Mouse (Mus musculus) midbrain, embryonic 14.5 days (tissue): Measurements from ENCODE around the gene Mrps18b. TPM values are rescaled to one million over a fixed set of nuclear protein-coding genes. Genes with fewer than 3 reads are reported as not detected.
"Not testable (repeated sequence)": the region's sequence is repeated elsewhere in the genome, so short reads cannot be mapped to it uniquely, and the experiment has no call there.

Source experiments
- ATAC-seq: fragments of 200-750 bp; cut with Nextera tagmentation; 2 replicates; pipeline ENCODE4 v1.8.0; 2017; ENCODE audit warnings: moderate number of reproducible peaks, moderate library complexity; ENCODE audit not compliant: low FRiP score, low TSS enrichment
- DNase-seq: peaks from one replicate; pipeline ENCODE4 v3.0.0-alpha.2; 2015
- H3K27ac ChIP-seq: fragments of 300-500 bp; sonication (generic); replicated peaks from 2 replicates; pipeline ENCODE4 v1.5.1; 2014; ENCODE audit warnings: mild to moderate bottlenecking, low read depth, low read length, moderate library complexity
- H3K27me3 ChIP-seq: fragments of 300-500 bp; sonication (generic); 2 replicates; pipeline ENCODE4 v1.6.1; 2014; ENCODE audit warnings: low read length, control low read depth, mixed read lengths; ENCODE audit not compliant: control insufficient read depth, insufficient read depth
- H3K36me3 ChIP-seq: fragments of 300-500 bp; sonication (generic); 2 replicates; pipeline ENCODE4 v1.6.1; 2014; ENCODE audit warnings: low read length, control low read depth; ENCODE audit not compliant: control insufficient read depth, insufficient read depth
- H3K4me1 ChIP-seq: fragments of 300-500 bp; sonication (generic); 2 replicates; pipeline ENCODE4 v1.6.1; 2014; ENCODE audit warnings: mild to moderate bottlenecking, antibody characterized with exemption, low read length, control low read depth; ENCODE audit not compliant: control insufficient read depth, insufficient read depth
- H3K4me2 ChIP-seq: fragments of 300-500 bp; sonication (generic); 2 replicates; pipeline ENCODE4 v1.6.1; 2014; ENCODE audit warnings: mild to moderate bottlenecking, low read length, moderate library complexity
- H3K4me3 ChIP-seq: fragments of 300-500 bp; sonication (generic); replicated peaks from 2 replicates; pipeline ENCODE4 v1.5.1; 2014; ENCODE audit warnings: low read depth, low read length
- H3K9ac ChIP-seq: fragments of 300-500 bp; sonication (generic); replicated peaks from 2 replicates; pipeline ENCODE4 v1.6.1; 2014; ENCODE audit warnings: mild to moderate bottlenecking, low read length, moderate library complexity
- H3K9me3 ChIP-seq: fragments of 300-500 bp; sonication (generic); 2 replicates; pipeline ENCODE4 v1.6.1; 2016; ENCODE audit warnings: low read length, control low read depth, mixed read lengths; ENCODE audit not compliant: control insufficient read depth
- WGBS: fragments of 180-500 bp; shearing (Covaris S2); extraction: QIAGEN DNeasy Blood & Tissue Kit; methylation state at CpG from one replicate; pipeline ENCODE4 v1.1.7; 2014; 5-methylcytosine and 5-hydroxymethylcytosine counted together
- polyA plus RNA-seq: library from polyadenylated mRNA; unstranded; fragments of >200 nt; fragmentation: Nextera tagmentation; extraction: Ambion mirVana; gene quantifications from 2 replicates; pipeline ENCODE4 v1.2.1, GENCODE M21; 2014

Mrps18b gene
- polyA plus RNA-seq, result 54.9 and 55.3 TPM in 2 replicates

- under 1% methylated on average over 83 of the region's 83 CpGs for WGBS
- peak; percentile 94 for ATAC-seq
- H3K4me2 ChIP-seq, result peak within 1 kb of the TSS; percentile 76
- peak within 1 kb of the TSS; percentile 99 for H3K9ac ChIP-seq
- no peaks in the 10 kb centered on the region for H3K9me3 ChIP-seq
- peak within 1 kb of the TSS; percentile 92 for H3K27ac ChIP-seq
- H3K4me1 ChIP-seq, result peaks cover 28% of the 10 kb centered on the region
- H3K27me3 ChIP-seq, result no peaks in the 10 kb centered on the region
- peak within 1 kb of the TSS; percentile 79 for H3K4me3 ChIP-seq
- DNase-seq, result peak; percentile 100
- H3K36me3 ChIP-seq, result peaks cover 15% of the 10 kb centered on the region
Measured at GRCm38 (mm10) chr17:35916297-35917142, at the start of gene Mrps18b, which contains the start of gene Ppp1r10. Mrps18b (minus strand) TSS chr17:35916389. Ppp1r10 (plus strand) TSS chr17:35916434.

GRCm38 (mm10) chr17:35963279-35963678, 47.1 kb upstream of the Mrps18b start:
- H3K9me3 ChIP-seq, result no peaks in the 10 kb centered on the region
- no peak overlapping the region for H3K4me3 ChIP-seq
- H3K36me3 ChIP-seq, result peaks cover 67% of the 10 kb centered on the region
- 92% methylated on average over 10 of the region's 10 CpGs for WGBS
- no peak for DNase-seq
- no peak for ATAC-seq
- no peaks in the 10 kb centered on the region for H3K4me1 ChIP-seq
- no peak overlapping the region for H3K4me2 ChIP-seq
- H3K27ac ChIP-seq, result no peak overlapping the region
- H3K9ac ChIP-seq, result no peak overlapping the region
- no peaks in the 10 kb centered on the region for H3K27me3 ChIP-seq

- H3K27me3 ChIP-seq, result no peaks in the 10 kb centered on the region
- no peak for DNase-seq
- no peak overlapping the region for H3K4me3 ChIP-seq
- no peak overlapping the region for H3K27ac ChIP-seq
- 96% methylated on average over 15 of the region's 15 CpGs for WGBS
- no peaks in the 10 kb centered on the region for H3K9me3 ChIP-seq
- H3K36me3 ChIP-seq, result peaks cover 81% of the 10 kb centered on the region
- H3K4me1 ChIP-seq, result no peaks in the 10 kb centered on the region
- H3K4me2 ChIP-seq, result no peak overlapping the region
- no peak overlapping the region for H3K9ac ChIP-seq
- no peak for ATAC-seq
Measured at GRCm38 (mm10) chr17:35958533-35959223, 42.5 kb upstream of the Mrps18b start.

DNA sequence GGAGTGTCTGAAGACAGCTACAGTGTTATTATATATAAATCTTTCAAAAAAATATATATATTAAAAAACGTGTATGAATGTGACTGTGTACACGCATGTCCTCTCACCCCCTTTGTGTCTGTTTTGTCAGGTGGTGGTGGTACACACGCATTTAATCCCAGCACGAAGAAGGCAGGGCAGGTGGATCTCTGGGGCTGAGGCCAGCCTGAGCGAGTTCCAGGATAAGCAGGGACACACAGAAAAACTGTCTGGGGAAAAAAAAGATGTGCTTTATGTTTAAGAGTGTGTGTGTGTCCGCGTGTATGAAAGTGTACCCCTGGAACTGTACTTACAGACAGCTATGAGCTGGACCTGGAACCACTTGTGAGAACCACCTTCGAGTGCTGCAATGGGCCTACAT, 38.5 kb upstream of the Mrps18b start:
- no peaks in the 10 kb centered on the region for H3K27me3 ChIP-seq
- no peak overlapping the region for H3K4me3 ChIP-seq
- H3K36me3 ChIP-seq, result peaks cover 41% of the 10 kb centered on the region
- 80% methylated on average over 8 of the region's 8 CpGs for WGBS
- H3K4me1 ChIP-seq, result no peaks in the 10 kb centered on the region
- H3K9ac ChIP-seq, result no peak overlapping the region
- DNase-seq (no peak), ATAC-seq (no peak)
- no peaks in the 10 kb centered on the region for H3K9me3 ChIP-seq
- no peak overlapping the region for H3K4me2 ChIP-seq
- H3K27ac ChIP-seq, result no peak overlapping the region

- H3K36me3 ChIP-seq, result peaks cover 20% of the 10 kb centered on the region
- not testable (repeated sequence) for H3K27ac ChIP-seq, H3K27me3 ChIP-seq, H3K4me3 ChIP-seq, ATAC-seq, H3K4me2 ChIP-seq, H3K4me1 ChIP-seq, H3K9me3 ChIP-seq, DNase-seq, H3K9ac ChIP-seq
- WGBS, result 76% methylated on average over 2 of the region's 3 CpGs
Measured at GRCm38 (mm10) chr17:35952559-35952958, 36.4 kb upstream of the Mrps18b start.

DNA sequence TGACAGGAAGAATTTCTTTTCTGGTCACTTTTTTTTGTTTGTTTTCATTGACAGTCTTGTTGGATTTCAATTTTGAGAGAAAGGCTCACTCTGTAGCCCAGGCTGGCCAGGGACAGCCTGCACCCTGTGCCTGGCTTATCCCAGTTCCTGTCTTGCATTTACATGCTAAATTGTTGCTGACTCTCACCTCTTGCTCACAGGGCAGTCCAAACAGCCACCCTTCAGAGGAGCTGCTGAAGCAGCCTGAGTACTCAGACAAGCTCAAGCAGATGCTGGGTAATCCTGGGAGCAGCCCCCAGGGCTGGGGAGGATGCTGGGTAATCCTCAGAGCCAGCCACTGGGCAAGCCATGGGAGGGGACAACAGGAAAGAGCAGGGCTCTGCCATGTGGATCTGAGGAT, 34.8 kb upstream of the Mrps18b start:
- H3K36me3 ChIP-seq, H3K4me1 ChIP-seq, H3K27me3 ChIP-seq, ATAC-seq, DNase-seq, H3K4me2 ChIP-seq, H3K4me3 ChIP-seq, H3K9me3 ChIP-seq, H3K27ac ChIP-seq, H3K9ac ChIP-seq: not testable (repeated sequence)

- no peaks in the 10 kb centered on the region for H3K27me3 ChIP-seq
- WGBS, result 49% methylated on average over 1 of the region's 1 CpGs
- ATAC-seq, result no peak
- no peaks in the 10 kb centered on the region for H3K9me3 ChIP-seq
- H3K4me3 ChIP-seq, result no peak overlapping the region
- no peaks in the 10 kb centered on the region for H3K4me1 ChIP-seq
- no peak for DNase-seq
- H3K9ac ChIP-seq, result no peak overlapping the region
- no peak overlapping the region for H3K27ac ChIP-seq
- H3K36me3 ChIP-seq, result no peaks in the 10 kb centered on the region
- H3K4me2 ChIP-seq, result no peak overlapping the region
Measured at GRCm38 (mm10) chr17:35939941-35940340, 23.8 kb upstream of the Mrps18b start.

GRCm38 (mm10) chr17:35939108-35939507, 22.9 kb upstream of the Mrps18b start:
- Histone ChIP-seq H3K27me3 (no peaks in the 10 kb centered on the region), H3K9ac (no peak overlapping the region), H3K4me3 (no peak overlapping the region), H3K9me3 (no peaks in the 10 kb centered on the region), H3K4me2 (no peak overlapping the region), H3K27ac (no peak overlapping the region), H3K36me3 (no peaks in the 10 kb centered on the region), H3K4me1 (no peaks in the 10 kb centered on the region)
- DNase-seq, result no peak
- 50% methylated on average over 2 of the region's 2 CpGs for whole genome bisulfite sequencing
- no peak for ATAC-seq
